Mouse (Mus musculus): Measurements from ENCODE around the gene Ddx56. TPM values are rescaled to one million over a fixed set of nuclear protein-coding genes. Genes with fewer than 3 reads are reported as not detected.

Gene Ddx56
- polyA plus RNA-seq, 1 experiment from 2014 or later: 50.3 TPM

GRCm38 (mm10) chr11:6276466-6276865 lies 8.9 kb upstream of the Ddx56 start:
- H3K27ac ChIP-seq (replicated peaks): no peak overlapping the region
- no peak overlapping the region for H3K9ac ChIP-seq (ENCODE audit: low read length)
- H3K9me3 ChIP-seq (ENCODE audit: control insufficient read depth, low read length): no peaks in the 10 kb centered on the region; the same call in 1 of the 2 replicates
- no peak for ATAC-seq (ENCODE audit: low FRiP score, low TSS enrichment)
- WGBS: 74% methylated on average over 3 of the region's 3 CpGs
- H3K36me3 ChIP-seq (ENCODE audit: control insufficient read depth, insufficient read depth, low read length): 0 out of 2 replicates have a peak, but pooled peaks cover under 1% of the 10 kb centered on the region
- H3K4me2 ChIP-seq (replicated peaks; ENCODE audit: low read depth): no peak overlapping the region
- H3K4me1 ChIP-seq (replicated peaks; ENCODE audit: control insufficient read depth, insufficient read depth): peaks cover 5% of the 10 kb centered on the region; the same call in 1 of the 2 replicates
- no peak for TF ChIP-seq CTCF (IDR thresholded peaks at IDR 0.05; ENCODE audit: low read depth)
- no peak for TF ChIP-seq EP300 (optimal IDR thresholded peaks at IDR 0.05)
- H3K27me3 ChIP-seq (ENCODE audit: control insufficient read depth, insufficient read depth, low read length): no peaks in the 10 kb centered on the region
- no peak overlapping the region for H3K4me3 ChIP-seq (ENCODE audit: low read depth, low read length)
- no peak for DNase-seq (ENCODE audit: low spot score)

DNA sequence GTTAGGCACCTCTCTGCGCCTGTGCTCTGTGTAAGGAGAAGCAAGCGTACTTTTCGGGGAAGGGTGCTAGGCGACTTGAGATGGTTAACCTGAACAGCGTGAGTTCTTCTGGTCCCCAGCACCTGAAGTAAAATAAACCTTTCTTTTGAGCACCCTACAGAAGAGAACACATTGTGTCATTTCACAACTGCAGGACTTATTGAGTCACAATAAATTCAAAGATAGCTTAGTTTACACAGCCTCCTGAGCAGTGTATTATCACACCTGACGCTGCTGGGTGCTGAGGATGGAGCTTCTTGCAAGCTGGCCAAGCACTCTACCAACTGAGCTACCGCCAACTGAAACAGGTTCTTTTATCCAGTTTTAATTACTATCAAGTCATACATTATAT lies 7.5 kb upstream of the Ddx56 start:
- Histone ChIP-seq H3K9me3 (ENCODE audit: control insufficient read depth, low read length) (no peaks in the 10 kb centered on the region), H3K27ac (replicated peaks) (peak overlapping the region; percentile 75), H3K4me3 (ENCODE audit: low read depth, low read length) (peak overlapping the region; percentile 84), H3K4me1 (replicated peaks; ENCODE audit: control insufficient read depth, insufficient read depth) (peaks cover 5% of the 10 kb centered on the region; the same call in 1 of the 2 replicates), H3K27me3 (ENCODE audit: control insufficient read depth, insufficient read depth, low read length) (no peaks in the 10 kb centered on the region), H3K36me3 (ENCODE audit: control insufficient read depth, insufficient read depth, low read length) (peaks cover 5% of the 10 kb centered on the region; the same call in 1 of the 2 replicates), H3K9ac (ENCODE audit: low read length) (peak overlapping the region; percentile 87; the same call in 1 of the 2 replicates), H3K4me2 (replicated peaks; ENCODE audit: low read depth) (peak overlapping the region; percentile 92)
- no peak for TF ChIP-seq CTCF (IDR thresholded peaks at IDR 0.05; ENCODE audit: low read depth)
- no peak for TF ChIP-seq EP300 (optimal IDR thresholded peaks at IDR 0.05)
- WGBS: 21% methylated on average over 7 of the region's 7 CpGs
- DNase-seq (ENCODE audit: low spot score) (no peak), ATAC-seq (ENCODE audit: low FRiP score, low TSS enrichment) (peak; percentile 65; the same call in 1 of the 2 replicates)

DNA sequence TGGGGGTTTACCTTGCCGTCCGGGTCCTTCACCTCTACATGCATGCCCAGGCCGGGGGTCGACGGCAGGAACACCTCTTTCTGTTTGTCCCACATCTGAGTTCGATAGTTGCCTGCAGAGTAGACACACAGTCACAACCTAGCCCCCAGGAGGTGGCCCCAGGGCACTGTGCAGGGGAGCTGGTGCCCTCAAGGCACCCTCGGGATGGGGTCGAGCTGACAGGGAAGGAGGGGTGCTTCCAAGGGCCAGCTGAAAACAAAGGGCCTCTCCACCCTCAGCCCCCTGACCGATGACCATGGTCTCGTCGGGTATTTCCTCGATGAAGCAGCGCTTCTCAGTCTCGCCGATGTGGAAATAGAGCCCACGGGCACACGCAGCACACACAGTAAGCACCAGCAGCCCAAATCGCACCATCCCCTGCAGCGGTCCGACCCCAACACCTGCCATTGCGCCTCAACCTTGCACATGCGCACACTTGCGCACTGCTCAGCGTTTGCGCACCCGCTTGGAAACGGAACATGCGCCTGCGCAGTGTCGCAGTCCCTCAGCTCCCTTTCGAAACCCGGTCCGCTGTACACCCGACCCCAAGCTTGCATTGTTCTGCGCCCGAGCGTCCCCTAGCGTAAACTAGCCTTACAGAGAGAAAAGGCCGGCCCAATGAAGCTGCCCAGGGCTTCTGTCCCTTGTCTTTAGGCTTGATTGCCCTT lies 7.0 kb upstream of the Ddx56 start, which contains the start of gene Tmed4:
Tmed4 (minus strand) TSS at position 484 of the 707 bp plus-strand sequence.
- under 1% methylated on average over 39 of the region's 39 CpGs for WGBS
- H3K4me3 ChIP-seq (ENCODE audit: low read depth, low read length): peak within 1 kb of the TSS; percentile 84
- peak within 1 kb of the TSS; percentile 75 for H3K27ac ChIP-seq (replicated peaks)
- H3K4me1 ChIP-seq (replicated peaks; ENCODE audit: control insufficient read depth, insufficient read depth): peaks cover 5% of the 10 kb centered on the region; the same call in 1 of the 2 replicates
- H3K9me3 ChIP-seq (ENCODE audit: control insufficient read depth, low read length): no peaks in the 10 kb centered on the region
- H3K27me3 ChIP-seq (ENCODE audit: control insufficient read depth, insufficient read depth, low read length): no peaks in the 10 kb centered on the region
- H3K4me2 ChIP-seq (replicated peaks; ENCODE audit: low read depth): peak within 1 kb of the TSS; percentile 92
- DNase-seq (ENCODE audit: low spot score): peak; percentile 96
- no peak for TF ChIP-seq EP300 (optimal IDR thresholded peaks at IDR 0.05)
- TF ChIP-seq CTCF (IDR thresholded peaks at IDR 0.05; ENCODE audit: low read depth): peak; percentile 90
- peak; percentile 92 for ATAC-seq (ENCODE audit: low FRiP score, low TSS enrichment)
- peak within 1 kb of the TSS; percentile 87 for H3K9ac ChIP-seq (ENCODE audit: low read length)
- H3K36me3 ChIP-seq (ENCODE audit: control insufficient read depth, insufficient read depth, low read length): peaks cover 5% of the 10 kb centered on the region; the same call in 1 of the 2 replicates

DNA sequence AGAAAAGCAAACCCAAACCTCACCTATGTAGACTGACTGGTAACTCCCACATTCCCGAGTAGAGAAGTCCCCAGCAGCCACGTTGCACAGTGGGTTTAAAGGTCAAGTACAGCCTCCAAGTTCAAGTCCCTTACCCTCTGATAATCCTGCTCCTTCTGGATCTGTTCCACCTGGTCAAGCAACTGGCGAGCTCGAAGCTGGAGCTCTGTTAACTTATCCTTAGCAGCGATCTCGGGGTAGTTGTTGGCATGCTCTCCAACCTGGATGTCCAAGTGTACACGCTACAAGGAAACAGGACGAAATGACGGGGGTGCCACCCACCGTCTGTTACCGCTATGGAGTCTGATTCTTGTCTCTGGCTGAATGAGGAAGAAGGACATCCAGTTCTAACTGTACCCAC lies 6.0 kb upstream of the Ddx56 start:
- peak overlapping the region; percentile 56; the same call in 1 of the 2 replicates for H3K27ac ChIP-seq (replicated peaks)
- DNase-seq (ENCODE audit: low spot score) (peak; percentile 39), ATAC-seq (ENCODE audit: low FRiP score, low TSS enrichment) (peak; percentile 33; the same call in 1 of the 2 replicates)

GRCm38 (mm10) chr11:6266621-6267020 lies 951 bp downstream of the Ddx56 start:
- no peak for TF ChIP-seq EP300 (optimal IDR thresholded peaks at IDR 0.05)
- H3K4me1 ChIP-seq (replicated peaks; ENCODE audit: control insufficient read depth, insufficient read depth): peaks cover 3% of the 10 kb centered on the region; the same call in 1 of the 2 replicates
- no peak overlapping the region for H3K27ac ChIP-seq (replicated peaks)
- peak overlapping the region; percentile 86 for H3K4me2 ChIP-seq (replicated peaks; ENCODE audit: low read depth)
- DNase-seq (ENCODE audit: low spot score): no peak
- H3K36me3 ChIP-seq (ENCODE audit: control insufficient read depth, insufficient read depth, low read length): peaks cover 35% of the 10 kb centered on the region
- peak overlapping the region; percentile 86 for H3K9ac ChIP-seq (ENCODE audit: low read length)
- no peak for ATAC-seq (ENCODE audit: low FRiP score, low TSS enrichment)
- H3K9me3 ChIP-seq (ENCODE audit: control insufficient read depth, low read length): no peaks in the 10 kb centered on the region
- 63% methylated on average over 9 of the region's 9 CpGs for WGBS
- peak overlapping the region; percentile 82 for H3K4me3 ChIP-seq (ENCODE audit: low read depth, low read length)
- H3K27me3 ChIP-seq (ENCODE audit: control insufficient read depth, insufficient read depth, low read length): no peaks in the 10 kb centered on the region

More for the DNA sequence above, 6.0 kb upstream of the Ddx56 start:
- peak overlapping the region; percentile 92 for H3K4me2 ChIP-seq (replicated peaks; ENCODE audit: low read depth)
- TF ChIP-seq EP300 (optimal IDR thresholded peaks at IDR 0.05) (no peak), CTCF (IDR thresholded peaks at IDR 0.05; ENCODE audit: low read depth) (no peak)
- H3K36me3 ChIP-seq (ENCODE audit: control insufficient read depth, insufficient read depth, low read length): peaks cover 5% of the 10 kb centered on the region; the same call in 1 of the 2 replicates
- H3K4me1 ChIP-seq (replicated peaks; ENCODE audit: control insufficient read depth, insufficient read depth): peaks cover 5% of the 10 kb centered on the region; the same call in 1 of the 2 replicates
- peak overlapping the region; percentile 87; the same call in 1 of the 2 replicates for H3K9ac ChIP-seq (ENCODE audit: low read length)
- 33% methylated on average over 11 of the region's 11 CpGs for WGBS
- H3K4me3 ChIP-seq (ENCODE audit: low read depth, low read length): peak overlapping the region; percentile 84
- H3K9me3 ChIP-seq (ENCODE audit: control insufficient read depth, low read length): no peaks in the 10 kb centered on the region
- no peaks in the 10 kb centered on the region for H3K27me3 ChIP-seq (ENCODE audit: control insufficient read depth, insufficient read depth, low read length)
